Mouse (Mus musculus) intestine, embryonic 16.5 days (tissue): ENCODE data around the gene Sntb2. TPM values are rescaled to one million over a fixed set of nuclear protein-coding genes. Genes with fewer than 3 reads are reported as not detected.
"Not testable (repeated sequence)": the region's sequence is repeated elsewhere in the genome, so short reads cannot be mapped to it uniquely, and the experiment has no call there.

ENCODE experiments used
- ATAC-seq: fragments of 200-750 bp; cut with Nextera tagmentation; 2 replicates; pipeline ENCODE4 v1.8.0; 2017; ENCODE audit warnings: moderate TSS enrichment, moderate library complexity
- H3K27ac ChIP-seq: fragments of 300-500 bp; sonication (generic); 2 replicates; pipeline ENCODE4 v1.5.1; 2014; ENCODE audit warnings: mild to moderate bottlenecking, low read length
- H3K27me3 ChIP-seq: fragments of 300-500 bp; sonication (generic); replicated peaks from 2 replicates; pipeline ENCODE4 v1.6.1; 2014; ENCODE audit warnings: low read length, control low read depth, mixed read lengths; ENCODE audit not compliant: control insufficient read depth, insufficient read depth
- H3K36me3 ChIP-seq: fragments of 300-500 bp; sonication (generic); 2 replicates; pipeline ENCODE4 v1.6.1; 2014; ENCODE audit warnings: low read length, control low read depth; ENCODE audit not compliant: control insufficient read depth, insufficient read depth
- H3K4me1 ChIP-seq: fragments of 300-500 bp; sonication (generic); 2 replicates; pipeline ENCODE4 v1.6.1; 2014; ENCODE audit warnings: low read length, control low read depth, mixed read lengths; ENCODE audit not compliant: control insufficient read depth, insufficient read depth
- H3K4me2 ChIP-seq: fragments of 300-500 bp; sonication (generic); 2 replicates; pipeline ENCODE4 v1.6.1; 2014; ENCODE audit warnings: low read depth, low read length, control low read depth
- H3K4me3 ChIP-seq: fragments of 300-500 bp; sonication (generic); 2 replicates; pipeline ENCODE4 v1.5.1; 2014; ENCODE audit warnings: mild to moderate bottlenecking, low read length
- H3K9ac ChIP-seq: fragments of 300-500 bp; sonication (generic); 2 replicates; pipeline ENCODE4 v1.6.1; 2014; ENCODE audit warnings: low read depth, low read length
- H3K9me3 ChIP-seq: fragments of 300-500 bp; sonication (generic); 2 replicates; pipeline ENCODE4 v1.6.1; 2016; ENCODE audit warnings: low read length, control low read depth; ENCODE audit not compliant: control insufficient read depth
- WGBS: fragments of 180-500 bp; shearing (Covaris S2); extraction: QIAGEN DNeasy Blood & Tissue Kit; methylation state at CpG from one replicate; pipeline ENCODE4 v1.1.7; 2014; 5-methylcytosine and 5-hydroxymethylcytosine counted together
- polyA plus RNA-seq: library from polyadenylated mRNA; unstranded; fragments of >200 nt; fragmentation: Nextera tagmentation; extraction: Ambion mirVana; gene quantifications from 2 replicates; pipeline ENCODE4 v1.2.1, GENCODE M21; 2015

The Sntb2 gene
- polyA plus RNA-seq, 1 experiment from 2014 or later = 8.5 TPM

- not testable (repeated sequence) for H3K4me2 ChIP-seq, H3K4me3 ChIP-seq, H3K4me1 ChIP-seq, H3K27ac ChIP-seq, H3K36me3 ChIP-seq, H3K9ac ChIP-seq, ATAC-seq, H3K9me3 ChIP-seq, H3K27me3 ChIP-seq
- WGBS = 89% methylated on average over 10 of the region's 11 CpGs
These were observed 7.4 kb upstream of the Sntb2 start for GRCm38 (mm10) chr8:106928182-106928581.

- Histone ChIP-seq H3K4me1 (peaks cover 5% of the 10 kb centered on the region), H3K36me3 (no peaks in the 10 kb centered on the region), H3K27ac (peak overlapping the region; percentile 35), H3K4me2 (no peak overlapping the region), H3K9me3 (no peaks in the 10 kb centered on the region), H3K9ac (no peak overlapping the region), H3K27me3 (no peaks in the 10 kb centered on the region), H3K4me3 (no peak overlapping the region)
- ATAC-seq = 0 out of 2 replicates have a peak, but pooled peaks have one; percentile 36
- WGBS = 38% methylated on average over 6 of the region's 6 CpGs
These were observed 6.2 kb upstream of the Sntb2 start for GRCm38 (mm10) chr8:106929155-106929913.

GRCm38 (mm10) chr8:106929921-106930320 is 5.6 kb upstream of the Sntb2 start:
- no peak overlapping the region for H3K9ac ChIP-seq
- ATAC-seq = no peak
- H3K27me3 ChIP-seq = no peaks in the 10 kb centered on the region
- WGBS = 76% methylated on average over 5 of the region's 5 CpGs
- peak overlapping the region; percentile 35 for H3K27ac ChIP-seq
- no peak overlapping the region for H3K4me2 ChIP-seq
- no peaks in the 10 kb centered on the region for H3K36me3 ChIP-seq
- H3K4me1 ChIP-seq = peaks cover 6% of the 10 kb centered on the region
- H3K4me3 ChIP-seq = no peak overlapping the region
- no peaks in the 10 kb centered on the region for H3K9me3 ChIP-seq

- Histone ChIP-seq H3K27me3 (no peaks in the 10 kb centered on the region), H3K4me1 (peaks cover 14% of the 10 kb centered on the region), H3K4me2 (peak overlapping the region; percentile 45), H3K36me3 (no peaks in the 10 kb centered on the region), H3K9me3 (no peaks in the 10 kb centered on the region), H3K9ac (peak overlapping the region; percentile 57), H3K4me3 (peak overlapping the region; percentile 26), H3K27ac (no peak overlapping the region)
- no peak for ATAC-seq
- WGBS = 15% methylated on average over 22 of the region's 22 CpGs
These were observed 3.0 kb upstream of the Sntb2 start for GRCm38 (mm10) chr8:106932376-106933065.

- H3K27ac ChIP-seq = no peak overlapping the region
- H3K4me3 ChIP-seq = no peak overlapping the region
- no peaks in the 10 kb centered on the region for H3K27me3 ChIP-seq
- WGBS = 84% methylated on average over 4 of the region's 4 CpGs
- H3K36me3 ChIP-seq = no peaks in the 10 kb centered on the region
- H3K4me1 ChIP-seq = peaks cover 21% of the 10 kb centered on the region
- no peak overlapping the region for H3K9ac ChIP-seq
- no peaks in the 10 kb centered on the region for H3K9me3 ChIP-seq
- no peak for ATAC-seq
- no peak overlapping the region for H3K4me2 ChIP-seq
These were observed 1.9 kb upstream of the Sntb2 start for GRCm38 (mm10) chr8:106933506-106934143.

- Histone ChIP-seq H3K9ac (no peak overlapping the region), H3K36me3 (no peaks in the 10 kb centered on the region), H3K4me3 (no peak overlapping the region), H3K9me3 (no peaks in the 10 kb centered on the region), H3K4me2 (no peak overlapping the region), H3K27ac (no peak overlapping the region), H3K27me3 (no peaks in the 10 kb centered on the region), H3K4me1 (peaks cover 21% of the 10 kb centered on the region)
- no peak for ATAC-seq
- 83% methylated on average over 16 of the region's 16 CpGs for WGBS
These were observed 1.1 kb upstream of the Sntb2 start for GRCm38 (mm10) chr8:106934226-106934977.

- H3K9me3 ChIP-seq = no peaks in the 10 kb centered on the region
- peak overlapping the region; percentile 94 for H3K9ac ChIP-seq
- WGBS = 0% methylated on average over 76 of the region's 76 CpGs
- H3K4me1 ChIP-seq = peaks cover 21% of the 10 kb centered on the region
- no peaks in the 10 kb centered on the region for H3K27me3 ChIP-seq
- no peaks in the 10 kb centered on the region for H3K36me3 ChIP-seq
- peak overlapping the region; percentile 90 for H3K4me2 ChIP-seq
- H3K4me3 ChIP-seq = peak overlapping the region; percentile 95
- peak overlapping the region; percentile 90 for H3K27ac ChIP-seq
- ATAC-seq = peak; percentile 66
These were observed 438 bp downstream of the Sntb2 start for GRCm38 (mm10) chr8:106935899-106936477.

- peak overlapping the region; percentile 95 for H3K4me3 ChIP-seq
- no peaks in the 10 kb centered on the region for H3K9me3 ChIP-seq
- WGBS = under 1% methylated on average over 26 of the region's 26 CpGs
- H3K9ac ChIP-seq = peak overlapping the region; percentile 94
- H3K36me3 ChIP-seq = no peaks in the 10 kb centered on the region
- H3K27ac ChIP-seq = peak overlapping the region; percentile 90
- peak overlapping the region; percentile 90 for H3K4me2 ChIP-seq
- no peaks in the 10 kb centered on the region for H3K27me3 ChIP-seq
- ATAC-seq = no peak
- peaks cover 21% of the 10 kb centered on the region for H3K4me1 ChIP-seq
These were observed 1.0 kb downstream of the Sntb2 start for GRCm38 (mm10) chr8:106936478-106937051.
